Mouse (Mus musculus): ENCODE measurements at regions not wholly inside any gene's neighbourhood (a gene's known extent, or its start where the extent isn't known, plus 50 kb on each side); places are given as distances from the start of the nearest gene placed in this dataset.

- H3K4me1 ChIP-seq = peaks cover 11% of the 10 kb centered on the region
- DNase-seq (ENCODE audit: extremely low spot score, low spot score) = no peak
- no peak overlapping the region for H3K4me3 ChIP-seq
- no peak overlapping the region for H3K27ac ChIP-seq
- H3K9me3 ChIP-seq = no peaks in the 10 kb centered on the region
- no peaks in the 10 kb centered on the region for H3K27me3 ChIP-seq (ENCODE audit: poor library complexity, severe bottlenecking)
- WGBS = 94% methylated on average over 3 of the region's 3 CpGs
- H3K36me3 ChIP-seq (replicated peaks) = no peaks in the 10 kb centered on the region
Measured at GRCm38 (mm10) chr8:26349854-26350253, 230.5 kb downstream of the Gm45692 start.

GRCm38 (mm10) chr8:26350616-26351015 is 231.3 kb downstream of the Gm45692 start:
- DNase-seq (ENCODE audit: extremely low spot score, low spot score) = no peak
- WGBS = 87% methylated on average over 4 of the region's 4 CpGs

GRCm38 (mm10) chr8:26351643-26352540 is 232.6 kb downstream of the Gm45692 start:
- no peak overlapping the region for H3K27ac ChIP-seq

More at GRCm38 (mm10) chr8:26350616-26351015, 231.3 kb downstream of the Gm45692 start:
- Histone ChIP-seq H3K27ac (no peak overlapping the region), H3K9me3 (no peaks in the 10 kb centered on the region), H3K4me3 (no peak overlapping the region), H3K36me3 (replicated peaks) (no peaks in the 10 kb centered on the region), H3K27me3 (ENCODE audit: poor library complexity, severe bottlenecking) (no peaks in the 10 kb centered on the region), H3K4me1 (peaks cover 11% of the 10 kb centered on the region)

GRCm38 (mm10) chr8:26352541-26353010 is 233.2 kb downstream of the Gm45692 start:
- 77% methylated on average over 9 of the region's 9 CpGs for WGBS
- H3K27ac ChIP-seq = 0 out of 2 replicates have a peak overlapping the region, but pooled peaks have one; percentile 2
- no peaks in the 10 kb centered on the region for H3K27me3 ChIP-seq (ENCODE audit: poor library complexity, severe bottlenecking)
- peak overlapping the region; percentile 16; the same call in 1 of the 2 replicates for H3K4me3 ChIP-seq
- H3K36me3 ChIP-seq (replicated peaks) = no peaks in the 10 kb centered on the region
- H3K4me1 ChIP-seq = peaks cover 11% of the 10 kb centered on the region
- H3K9me3 ChIP-seq = no peaks in the 10 kb centered on the region
- no peak for DNase-seq (ENCODE audit: extremely low spot score, low spot score)

More at GRCm38 (mm10) chr8:26351643-26352540, 232.6 kb downstream of the Gm45692 start:
- no peaks in the 10 kb centered on the region for H3K27me3 ChIP-seq (ENCODE audit: poor library complexity, severe bottlenecking)
- no peaks in the 10 kb centered on the region for H3K36me3 ChIP-seq (replicated peaks)
- WGBS = 69% methylated on average over 21 of the region's 21 CpGs
- H3K9me3 ChIP-seq = no peaks in the 10 kb centered on the region
- peak overlapping the region; percentile 16; the same call in 1 of the 2 replicates for H3K4me3 ChIP-seq
- peak; percentile 21 for DNase-seq (ENCODE audit: extremely low spot score, low spot score)
- H3K4me1 ChIP-seq = peaks cover 11% of the 10 kb centered on the region

GRCm38 (mm10) chr8:26353476-26353875 is 234.1 kb downstream of the Gm45692 start:
- no peak for DNase-seq (ENCODE audit: extremely low spot score, low spot score)
- Histone ChIP-seq H3K4me3 (no peak overlapping the region), H3K27ac (no peak overlapping the region), H3K4me1 (peaks cover 12% of the 10 kb centered on the region), H3K36me3 (replicated peaks) (no peaks in the 10 kb centered on the region), H3K27me3 (ENCODE audit: poor library complexity, severe bottlenecking) (no peaks in the 10 kb centered on the region), H3K9me3 (no peaks in the 10 kb centered on the region)
- WGBS = 82% methylated on average over 3 of the region's 3 CpGs

- H3K4me3 ChIP-seq = no peak overlapping the region
- no peaks in the 10 kb centered on the region; the same call in 1 of the 2 replicates for H3K27me3 ChIP-seq (ENCODE audit: poor library complexity, severe bottlenecking)
- no peak overlapping the region for H3K27ac ChIP-seq
- 84% methylated on average over 4 of the region's 4 CpGs for WGBS
- DNase-seq (ENCODE audit: extremely low spot score, low spot score) = no peak
- H3K36me3 ChIP-seq (replicated peaks) = no peaks in the 10 kb centered on the region
- peaks cover 18% of the 10 kb centered on the region for H3K4me1 ChIP-seq
- no peaks in the 10 kb centered on the region for H3K9me3 ChIP-seq
Measured at GRCm38 (mm10) chr8:26354516-26354915, 235.2 kb downstream of the Gm45692 start.

- Histone ChIP-seq H3K9me3 (no peaks in the 10 kb centered on the region), H3K4me1 (peaks cover 16% of the 10 kb centered on the region), H3K27ac (no peak overlapping the region), H3K36me3 (replicated peaks) (no peaks in the 10 kb centered on the region), H3K27me3 (ENCODE audit: poor library complexity, severe bottlenecking) (no peaks in the 10 kb centered on the region; the same call in 1 of the 2 replicates), H3K4me3 (no peak overlapping the region)
- WGBS = 93% methylated on average over 8 of the region's 8 CpGs
- no peak for DNase-seq (ENCODE audit: extremely low spot score, low spot score)
Measured at GRCm38 (mm10) chr8:26356801-26357200, 237.5 kb downstream of the Gm45692 start.

GRCm38 (mm10) chr8:26358711-26359136 is 239.4 kb downstream of the Gm45692 start:
- peaks cover 17% of the 10 kb centered on the region for H3K4me1 ChIP-seq
- no peaks in the 10 kb centered on the region for H3K9me3 ChIP-seq
- H3K36me3 ChIP-seq (replicated peaks) = no peaks in the 10 kb centered on the region
- DNase-seq (ENCODE audit: extremely low spot score, low spot score) = no peak
- no peak overlapping the region for H3K4me3 ChIP-seq
- no peak overlapping the region for H3K27ac ChIP-seq
- H3K27me3 ChIP-seq (ENCODE audit: poor library complexity, severe bottlenecking) = no peaks in the 10 kb centered on the region; the same call in 1 of the 2 replicates
- 80% methylated on average over 13 of the region's 13 CpGs for WGBS

GRCm38 (mm10) chr8:26362366-26362765 is 243.0 kb downstream of the Gm45692 start:
- no peak overlapping the region for H3K27ac ChIP-seq
- no peaks in the 10 kb centered on the region for H3K9me3 ChIP-seq
- H3K27me3 ChIP-seq (ENCODE audit: poor library complexity, severe bottlenecking) = no peaks in the 10 kb centered on the region; the same call in 1 of the 2 replicates
- DNase-seq (ENCODE audit: extremely low spot score, low spot score) = no peak
- H3K36me3 ChIP-seq (replicated peaks) = no peaks in the 10 kb centered on the region
- H3K4me3 ChIP-seq = no peak overlapping the region
- H3K4me1 ChIP-seq = peaks cover 19% of the 10 kb centered on the region
- WGBS = 87% methylated on average over 5 of the region's 5 CpGs

GRCm38 (mm10) chr8:26363616-26364015 is 244.3 kb downstream of the Gm45692 start:
- H3K4me3 ChIP-seq = no peak overlapping the region
- DNase-seq (ENCODE audit: extremely low spot score, low spot score) = no peak
- H3K4me1 ChIP-seq = peaks cover 17% of the 10 kb centered on the region
- no peaks in the 10 kb centered on the region for H3K9me3 ChIP-seq
- WGBS = 86% methylated on average over 4 of the region's 4 CpGs
- H3K27me3 ChIP-seq (ENCODE audit: poor library complexity, severe bottlenecking) = no peaks in the 10 kb centered on the region; the same call in 1 of the 2 replicates
- no peaks in the 10 kb centered on the region for H3K36me3 ChIP-seq (replicated peaks)
- no peak overlapping the region for H3K27ac ChIP-seq

GRCm38 (mm10) chr8:26364637-26365036 is 245.3 kb downstream of the Gm45692 start:
- Histone ChIP-seq H3K27me3 (ENCODE audit: poor library complexity, severe bottlenecking) (no peaks in the 10 kb centered on the region; the same call in 1 of the 2 replicates), H3K4me3 (no peak overlapping the region), H3K9me3 (no peaks in the 10 kb centered on the region), H3K36me3 (replicated peaks) (no peaks in the 10 kb centered on the region), H3K27ac (no peak overlapping the region), H3K4me1 (peaks cover 12% of the 10 kb centered on the region)
- no peak for DNase-seq (ENCODE audit: extremely low spot score, low spot score)
- 86% methylated on average over 4 of the region's 4 CpGs for WGBS

GRCm38 (mm10) chr8:26380668-26381067 is 261.3 kb downstream of the Gm45692 start:
- WGBS = 33% methylated on average over 3 of the region's 3 CpGs
- no peaks in the 10 kb centered on the region for H3K36me3 ChIP-seq (replicated peaks)
- H3K9me3 ChIP-seq = no peaks in the 10 kb centered on the region
- H3K4me1 ChIP-seq = peaks cover 19% of the 10 kb centered on the region
- peak; percentile 43 for DNase-seq (ENCODE audit: extremely low spot score, low spot score)
- no peak overlapping the region for H3K4me3 ChIP-seq
- peaks cover 4% of the 10 kb centered on the region; the same call in 1 of the 2 replicates for H3K27me3 ChIP-seq (ENCODE audit: poor library complexity, severe bottlenecking)
- no peak overlapping the region for H3K27ac ChIP-seq

- no peak overlapping the region for H3K4me3 ChIP-seq
- WGBS = 89% methylated on average over 7 of the region's 7 CpGs
- H3K27ac ChIP-seq = no peak overlapping the region
- peaks cover 4% of the 10 kb centered on the region; the same call in 1 of the 2 replicates for H3K27me3 ChIP-seq (ENCODE audit: poor library complexity, severe bottlenecking)
- H3K4me1 ChIP-seq = peaks cover 21% of the 10 kb centered on the region
- H3K9me3 ChIP-seq = no peaks in the 10 kb centered on the region
- no peak for DNase-seq (ENCODE audit: extremely low spot score, low spot score)
- no peaks in the 10 kb centered on the region for H3K36me3 ChIP-seq (replicated peaks)
Measured at GRCm38 (mm10) chr8:26382426-26382825, 263.1 kb downstream of the Gm45692 start.
